Comparison of ENCODE assay signal across 8 mouse cellular contexts in the genomic region with DNA sequence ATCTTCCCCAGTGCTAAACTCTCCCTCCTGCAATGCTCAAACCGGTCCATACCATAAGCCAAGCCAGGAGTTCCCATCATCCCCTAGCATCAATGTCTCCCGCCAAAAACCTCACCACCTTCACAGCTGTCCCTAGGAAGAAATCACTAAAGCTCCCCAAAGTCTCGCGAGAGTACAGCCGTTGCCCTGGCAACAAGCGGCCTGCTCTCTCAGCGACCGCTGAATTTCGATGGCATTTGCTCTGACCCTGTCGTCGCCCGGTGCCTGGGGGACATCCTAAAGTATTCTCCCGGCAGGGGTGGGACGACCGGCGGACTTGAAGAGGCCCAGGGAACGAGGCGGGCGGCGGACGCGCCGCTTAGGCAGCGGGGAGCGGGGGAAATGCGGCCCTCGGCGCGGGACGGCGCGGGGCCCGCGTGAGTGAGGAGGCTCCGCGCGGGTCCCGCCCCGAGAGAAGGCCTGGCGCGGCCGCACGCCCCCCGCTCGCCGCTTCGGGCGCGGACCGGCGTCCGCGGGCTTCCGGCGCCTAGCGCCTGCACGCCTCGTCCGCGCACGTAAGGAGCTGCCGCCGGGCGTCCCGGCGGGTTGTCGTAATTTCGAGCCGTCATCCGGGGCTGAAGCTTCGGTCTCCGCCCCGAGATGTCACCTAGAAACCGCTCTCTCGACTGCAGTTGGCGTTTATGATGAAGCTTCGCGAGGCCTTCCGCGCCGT. TPM values are rescaled to one million over a fixed set of nuclear protein-coding genes. Genes with fewer than 3 reads are reported as not detected.
DNase-seq lines count a peak whose midpoint lies in the region; ATAC-seq lines count a peak whose summit lies in the region.

A gene (plus strand): TSS at position 202 of the 712 bp plus-strand sequence.

- under 1% methylated on average over 63 of the region's 81 CpGs for WGBS in hindbrain, embryonic 14.5 days

- peak; percentile 97 for DNase-seq in R1 (ENCODE audit: low read depth, low spot score)
- DNase-seq in cerebellum, postnatal 25 days, result peak; percentile 96 to 97
- peak; percentile 88 to 92 for DNase-seq in frontal cortex, postnatal 25 days (ENCODE audit: low spot score in 2 of 2)
- DNase-seq in hindbrain, embryonic 14.5 days (ENCODE audit: low spot score), result peak; percentile 96
- peak; percentile 91 for DNase-seq in layer of hippocampus, postnatal 36 days
- DNase-seq in lung, postnatal 36 days, result peak; percentile 96
- peak; percentile 98 for DNase-seq in retina, postnatal 1 day
- peak; percentile 89 to 96 for DNase-seq in urinary bladder, adult 18-20 months (ENCODE audit: low spot score in 2 of 2)

- peak within 1 kb of the TSS; percentile 72 for H3K4me3 ChIP-seq in hindbrain, embryonic 14.5 days (replicated peaks; ENCODE audit: low read length)

- no peaks in the 10 kb centered on the region for H3K9me3 ChIP-seq in hindbrain, embryonic 14.5 days (ENCODE audit: control insufficient read depth, low read length)

- H3K36me3 ChIP-seq in hindbrain, embryonic 14.5 days (replicated peaks; ENCODE audit: control insufficient read depth, insufficient read depth), result no peaks in the 10 kb centered on the region

- no peaks in the 10 kb centered on the region for H3K4me1 ChIP-seq in hindbrain, embryonic 14.5 days (replicated peaks; ENCODE audit: control insufficient read depth, insufficient read depth, low read length)

- peak; percentile 96 for ATAC-seq in hindbrain, embryonic 14.5 days (ENCODE audit: low FRiP score)

- H3K9ac ChIP-seq in hindbrain, embryonic 14.5 days, result peak within 1 kb of the TSS; percentile 94

- peak within 1 kb of the TSS; percentile 98 for H3K27ac ChIP-seq in hindbrain, embryonic 14.5 days

- H3K27me3 ChIP-seq in hindbrain, embryonic 14.5 days (ENCODE audit: control insufficient read depth, insufficient read depth, low read length), result no peaks in the 10 kb centered on the region

- H3K4me2 ChIP-seq in hindbrain, embryonic 14.5 days (replicated peaks), result peak within 1 kb of the TSS; percentile 54

RNA-seq across cellular contexts. Expression of the gene that starts here (rescaled TPM):
- polyA plus RNA-seq in hindbrain, embryonic 14.5 days (2014; fragmentation: Nextera tagmentation; extraction: Ambion mirVana), result 11.6 and 12.7 TPM in 2 replicates
- 10 to 100 TPM; 13.7 to 13.8 TPM for total RNA-seq in layer of hippocampus, postnatal 36 days (2021)

Comparison
In these comparisons a context has a peak if more than half of its experiments do, and no peak if none do; other contexts are left out.
1. Peak in every context shown above with its lines: DNase-seq, ATAC-seq, H3K4me3 ChIP-seq and H3K27ac ChIP-seq.